Mouse (Mus musculus) hindbrain, embryonic 13.5 days (tissue): ENCODE data around the gene Slc4a11. TPM values are rescaled to one million over a fixed set of nuclear protein-coding genes. Genes with fewer than 3 reads are reported as not detected.
A peak's percentile ranks its signal among the peaks of the same experiment; 100 is the strongest.

Source experiments
- ATAC-seq: fragments of 200-750 bp; cut with Nextera tagmentation; 2 replicates; pipeline ENCODE4 v1.8.0; 2017; ENCODE audit warnings: moderate TSS enrichment; ENCODE audit not compliant: low FRiP score
- H3K27ac ChIP-seq: fragments of 300-500 bp; sonication (generic); 2 replicates; pipeline ENCODE4 v1.5.1; 2015; ENCODE audit warnings: inconsistent platforms, mild to moderate bottlenecking, moderate library complexity
- H3K27me3 ChIP-seq: fragments of 300-500 bp; sonication (generic); 2 replicates; pipeline ENCODE4 v1.6.1; 2015; ENCODE audit warnings: mild to moderate bottlenecking, inconsistent platforms
- H3K36me3 ChIP-seq: fragments of 300-500 bp; sonication (generic); 2 replicates; pipeline ENCODE4 v1.6.1; 2015; ENCODE audit warnings: mild to moderate bottlenecking, inconsistent platforms
- H3K4me1 ChIP-seq: fragments of 300-500 bp; sonication (generic); replicated peaks from 2 replicates; pipeline ENCODE4 v1.6.1; 2015; ENCODE audit warnings: inconsistent platforms
- H3K4me2 ChIP-seq: fragments of 300-500 bp; sonication (generic); 2 replicates; pipeline ENCODE4 v1.6.1; 2015; ENCODE audit warnings: inconsistent platforms, mild to moderate bottlenecking, moderate library complexity
- H3K4me3 ChIP-seq: fragments of 300-500 bp; sonication (generic); 2 replicates; pipeline ENCODE4 v1.5.1; 2015; ENCODE audit warnings: mild to moderate bottlenecking, inconsistent platforms
- H3K9ac ChIP-seq: fragments of 300-500 bp; sonication (generic); 2 replicates; pipeline ENCODE4 v1.6.1; 2015; ENCODE audit warnings: mild to moderate bottlenecking, inconsistent platforms
- H3K9me3 ChIP-seq: fragments of 300-500 bp; sonication (generic); 2 replicates; pipeline ENCODE4 v1.6.1; 2016; ENCODE audit warnings: inconsistent platforms
- WGBS: fragments of 180-500 bp; shearing (Covaris S2); methylation state at CpG from one replicate; pipeline ENCODE4 v1.1.7; 2015; 5-methylcytosine and 5-hydroxymethylcytosine counted together
- polyA plus RNA-seq: library from polyadenylated mRNA; unstranded; fragments of >200 nt; fragmentation: Nextera tagmentation; extraction: Ambion mirVana; gene quantifications from 2 replicates; pipeline ENCODE4 v1.2.1, GENCODE M21; 2015

The Slc4a11 gene
- polyA plus RNA-seq, 1 experiment from 2014 or later: 1.1 TPM

DNA sequence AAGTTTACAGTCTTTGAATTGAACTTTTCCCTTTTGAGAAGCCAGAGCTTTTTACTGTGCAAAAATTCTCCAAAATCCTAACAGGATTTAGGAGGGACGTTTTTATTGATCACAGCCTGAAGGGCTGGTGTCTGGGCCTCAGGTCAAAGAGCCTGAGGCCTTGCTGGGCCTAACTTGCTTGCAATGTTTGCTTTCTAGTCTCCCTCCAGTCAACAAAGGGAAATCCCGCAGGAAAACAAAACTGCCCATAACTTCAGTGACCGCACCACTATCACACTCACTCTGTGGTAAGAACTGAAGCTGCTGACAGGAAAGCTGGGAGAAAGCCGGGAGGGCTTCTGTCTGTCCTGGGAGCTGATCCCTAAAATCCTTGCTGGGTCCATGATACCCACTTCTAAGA, 9.3 kb upstream of the Slc4a11 start:
- H3K27ac ChIP-seq: no peak overlapping the region
- no peak overlapping the region for H3K4me2 ChIP-seq
- H3K4me1 ChIP-seq: peaks cover 2% of the 10 kb centered on the region; the same call in 1 of the 2 replicates
- peaks cover 60% of the 10 kb centered on the region for H3K36me3 ChIP-seq
- no peaks in the 10 kb centered on the region for H3K27me3 ChIP-seq
- ATAC-seq: no peak
- no peak overlapping the region for H3K4me3 ChIP-seq
- H3K9ac ChIP-seq: no peak overlapping the region
- no peaks in the 10 kb centered on the region for H3K9me3 ChIP-seq
- WGBS: 67% methylated on average over 4 of the region's 4 CpGs

DNA sequence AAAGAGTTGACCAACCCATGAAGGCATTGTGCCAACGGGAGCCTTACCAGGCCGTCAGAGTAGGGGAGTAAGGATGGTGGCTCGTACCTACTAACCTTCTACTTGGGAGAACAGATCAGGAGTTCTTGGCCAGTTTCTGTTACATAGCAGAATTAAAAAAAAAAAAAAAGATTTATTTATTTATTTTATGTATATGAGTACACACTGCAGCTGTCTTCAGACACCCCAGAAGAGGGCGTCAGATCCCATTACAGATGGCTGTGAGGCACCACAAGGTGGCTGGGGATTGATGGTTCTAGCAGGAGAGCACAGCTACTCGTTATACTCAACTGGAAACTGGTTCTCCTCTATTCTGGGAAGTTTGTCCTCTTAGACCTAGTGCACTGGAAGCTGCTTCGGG, 7.9 kb upstream of the Slc4a11 start:
- H3K4me2 ChIP-seq: no peak overlapping the region
- 68% methylated on average over 6 of the region's 6 CpGs for WGBS
- ATAC-seq: no peak
- H3K9ac ChIP-seq: no peak overlapping the region
- no peak overlapping the region for H3K4me3 ChIP-seq
- H3K36me3 ChIP-seq: peaks cover 46% of the 10 kb centered on the region
- no peaks in the 10 kb centered on the region for H3K9me3 ChIP-seq
- peaks cover 2% of the 10 kb centered on the region; the same call in 1 of the 2 replicates for H3K4me1 ChIP-seq
- 0 out of 2 replicates have a peak, but pooled peaks cover 1% of the 10 kb centered on the region for H3K27me3 ChIP-seq
- no peak overlapping the region for H3K27ac ChIP-seq

DNA sequence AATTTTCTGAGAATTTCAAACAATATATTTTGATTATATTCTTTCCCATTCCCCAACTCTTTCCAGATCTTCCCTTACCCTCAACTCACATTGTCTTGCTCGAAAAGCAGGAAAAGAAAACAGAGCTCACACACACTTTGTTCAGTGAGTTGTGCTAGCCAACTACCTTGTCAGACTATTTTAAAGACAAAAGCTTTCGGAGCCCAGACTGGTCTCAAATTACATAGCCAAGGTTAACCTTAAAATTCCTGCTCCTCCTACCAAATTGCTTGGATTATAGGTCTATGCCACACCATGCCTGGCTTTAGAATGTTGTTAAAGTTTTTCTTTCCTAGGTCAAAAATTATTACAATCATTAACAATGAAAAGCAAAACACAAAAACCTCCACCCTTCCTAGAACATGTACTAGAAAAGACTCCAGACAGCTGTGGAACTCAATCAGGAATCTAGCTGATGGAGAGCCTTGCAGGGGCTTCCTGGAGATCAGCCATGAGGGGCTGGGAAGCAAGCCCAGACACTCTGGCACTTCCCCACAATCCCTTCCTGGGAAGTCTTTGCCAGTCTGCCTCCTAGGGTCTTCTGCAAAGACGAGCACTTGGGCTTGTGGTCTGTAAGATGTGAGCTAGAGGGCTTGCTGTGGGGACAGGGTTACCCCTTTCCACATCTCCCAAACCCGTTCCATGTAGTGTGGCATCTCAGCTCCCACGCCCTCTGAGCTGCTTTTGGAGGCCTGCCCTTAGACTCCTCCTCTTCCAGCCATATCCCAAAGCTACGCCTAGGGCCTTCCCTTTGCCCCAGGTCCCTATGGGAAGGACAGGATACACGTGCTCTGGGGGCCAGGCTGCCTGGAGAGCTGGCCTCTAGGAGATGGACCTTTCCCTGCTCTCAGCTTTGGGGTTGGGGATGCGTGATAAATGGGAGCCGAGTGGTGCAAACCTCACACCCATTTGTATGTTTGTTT, 7.0 kb upstream of the Slc4a11 start:
- no peak overlapping the region for H3K4me2 ChIP-seq
- H3K9me3 ChIP-seq: no peaks in the 10 kb centered on the region
- H3K9ac ChIP-seq: no peak overlapping the region
- H3K4me3 ChIP-seq: no peak overlapping the region
- WGBS: 70% methylated on average over 9 of the region's 9 CpGs
- no peak for ATAC-seq
- H3K27me3 ChIP-seq: peaks cover 7% of the 10 kb centered on the region
- peaks cover 2% of the 10 kb centered on the region; the same call in 1 of the 2 replicates for H3K4me1 ChIP-seq
- no peak overlapping the region for H3K27ac ChIP-seq
- peaks cover 37% of the 10 kb centered on the region for H3K36me3 ChIP-seq

DNA sequence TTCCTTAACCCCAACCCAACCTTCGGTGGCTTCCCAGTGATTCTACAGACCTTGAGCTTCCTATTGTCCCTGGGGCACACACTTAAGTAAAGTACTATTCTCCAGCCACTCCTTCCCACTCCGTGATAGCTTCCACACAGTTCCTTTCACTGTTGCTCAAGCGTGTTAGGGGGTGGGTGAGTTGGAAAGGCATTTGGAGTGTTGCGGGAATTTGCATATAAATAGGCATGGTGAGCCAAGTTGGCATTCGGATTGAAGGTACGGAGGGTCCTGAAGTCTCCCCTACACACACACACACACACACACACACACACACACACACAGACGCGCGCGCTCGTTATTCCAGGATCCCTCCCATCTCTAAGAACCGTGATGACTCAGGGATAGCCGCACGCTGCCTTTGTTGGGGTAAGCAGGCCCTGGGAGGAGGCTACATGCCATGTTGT, 525 bp upstream of the Slc4a11 start:
- peak; percentile 24; the same call in 1 of the 2 replicates for ATAC-seq
- H3K27ac ChIP-seq: no peak overlapping the region
- 1% methylated on average over 14 of the region's 14 CpGs for WGBS
- H3K9ac ChIP-seq: peak overlapping the region; percentile 70
- H3K27me3 ChIP-seq: peaks cover 61% of the 10 kb centered on the region
- H3K4me3 ChIP-seq: peak overlapping the region; percentile 52
- H3K9me3 ChIP-seq: no peaks in the 10 kb centered on the region
- H3K4me1 ChIP-seq: peaks cover 21% of the 10 kb centered on the region
- H3K4me2 ChIP-seq: peak overlapping the region; percentile 98
- H3K36me3 ChIP-seq: no peaks in the 10 kb centered on the region

DNA sequence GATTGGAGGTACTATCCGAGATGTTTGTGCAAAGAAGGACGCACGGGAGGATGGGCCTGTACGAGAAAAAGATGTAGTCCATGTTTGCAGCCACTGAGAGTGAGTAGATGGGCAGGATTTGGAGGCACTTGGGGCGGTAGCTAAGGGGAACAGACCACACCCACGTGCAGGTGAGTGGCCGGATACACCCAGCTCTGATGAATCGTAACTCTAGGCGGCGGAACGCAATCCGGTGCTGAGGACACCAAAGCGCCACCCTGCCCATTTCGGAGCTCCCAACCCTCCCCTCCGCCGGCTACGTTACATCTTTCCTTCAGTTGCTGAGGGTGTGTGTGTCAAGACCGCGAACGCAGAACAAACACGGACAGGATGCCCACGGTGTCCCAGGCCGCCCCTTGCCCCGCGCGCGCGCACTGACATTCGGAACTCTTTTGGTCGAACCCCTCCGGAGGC, 593 bp downstream of the Slc4a11 start:
- Histone ChIP-seq H3K27ac (no peak overlapping the region), H3K4me2 (peak overlapping the region; percentile 98), H3K4me3 (peak overlapping the region; percentile 52), H3K9ac (peak overlapping the region; percentile 70), H3K27me3 (peaks cover 61% of the 10 kb centered on the region), H3K9me3 (no peaks in the 10 kb centered on the region), H3K4me1 (peaks cover 21% of the 10 kb centered on the region), H3K36me3 (no peaks in the 10 kb centered on the region)
- peak; percentile 16; the same call in 1 of the 2 replicates for ATAC-seq
- WGBS: 2% methylated on average over 31 of the region's 31 CpGs

DNA sequence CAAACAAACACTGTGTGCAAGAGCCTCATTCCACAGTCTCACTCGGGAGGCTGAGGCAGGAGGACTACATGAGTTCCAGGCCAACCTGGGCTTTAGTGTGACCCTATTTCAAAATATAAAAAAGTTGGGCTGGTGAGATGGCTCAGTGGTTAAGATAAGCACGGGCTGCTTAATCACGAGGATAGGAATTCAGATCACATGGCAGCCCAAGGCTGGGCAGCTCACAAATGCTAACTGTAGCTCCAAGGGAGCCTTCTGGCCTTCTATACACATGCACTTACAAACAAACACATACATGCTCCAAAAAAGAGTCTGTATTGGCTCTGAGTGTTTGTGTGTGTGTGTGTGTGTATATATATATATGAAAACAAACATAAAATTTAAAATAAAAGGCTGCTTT, 3.8 kb downstream of the Slc4a11 start:
- Histone ChIP-seq H3K27me3 (peaks cover 48% of the 10 kb centered on the region), H3K36me3 (no peaks in the 10 kb centered on the region), H3K9me3 (no peaks in the 10 kb centered on the region), H3K9ac (no peak overlapping the region), H3K4me1 (peaks cover 21% of the 10 kb centered on the region), H3K27ac (no peak overlapping the region), H3K4me2 (no peak overlapping the region), H3K4me3 (no peak overlapping the region)
- 49% methylated on average over 3 of the region's 3 CpGs for WGBS
- ATAC-seq: no peak

DNA sequence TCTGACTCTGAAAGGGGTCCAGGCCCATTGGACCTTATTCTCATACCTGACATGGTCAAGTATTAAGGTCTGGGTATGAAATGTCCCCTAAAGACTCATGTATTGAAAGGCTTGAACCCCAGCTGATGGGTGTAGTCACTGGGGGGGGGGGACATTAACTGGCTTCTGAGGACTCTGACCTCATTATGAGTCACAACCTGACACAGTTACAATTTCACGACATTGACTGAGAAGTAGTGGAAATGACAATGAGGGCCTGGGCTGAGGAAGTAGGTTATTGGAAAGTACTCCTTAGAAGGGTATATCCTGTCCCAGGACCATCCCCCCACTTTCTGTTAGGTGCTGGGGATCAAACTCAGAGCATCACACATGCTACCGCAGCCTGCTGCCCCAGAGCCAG, 8.3 kb downstream of the Slc4a11 start:
- 89% methylated on average over 2 of the region's 2 CpGs for WGBS
- peaks cover 39% of the 10 kb centered on the region for H3K36me3 ChIP-seq
- no peak overlapping the region for H3K9ac ChIP-seq

DNA sequence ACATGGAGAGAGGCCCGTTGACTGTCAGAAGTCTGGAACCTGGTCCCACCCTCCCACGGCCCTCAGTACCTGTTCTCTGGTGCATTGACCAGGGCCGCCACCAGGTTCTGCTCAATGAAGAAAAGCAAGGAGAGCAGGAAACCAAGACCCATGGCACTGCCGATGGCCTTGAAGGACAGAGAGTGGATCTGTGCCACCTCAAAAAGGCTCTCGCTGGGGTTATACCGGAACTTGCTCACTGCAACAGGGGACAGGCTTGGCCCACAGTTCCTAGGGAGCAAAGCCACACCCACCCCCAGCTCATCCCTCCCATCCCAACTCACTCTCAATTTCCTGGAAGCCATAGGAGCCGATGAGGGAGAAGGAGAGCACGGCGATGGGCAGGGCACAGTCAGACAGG, 11.9 kb downstream of the Slc4a11 start:
- no peaks in the 10 kb centered on the region for H3K9me3 ChIP-seq
- no peak for ATAC-seq
- H3K27ac ChIP-seq: no peak overlapping the region
- H3K9ac ChIP-seq: no peak overlapping the region
- no peak overlapping the region for H3K4me2 ChIP-seq
- no peak overlapping the region for H3K4me3 ChIP-seq
- WGBS: 94% methylated on average over 9 of the region's 9 CpGs
- no peaks in the 10 kb centered on the region for H3K4me1 ChIP-seq
- no peaks in the 10 kb centered on the region for H3K27me3 ChIP-seq
- H3K36me3 ChIP-seq: peaks cover 75% of the 10 kb centered on the region

More for the DNA sequence above, 8.3 kb downstream of the Slc4a11 start:
- H3K27ac ChIP-seq: no peak overlapping the region
- H3K4me2 ChIP-seq: no peak overlapping the region
- H3K27me3 ChIP-seq: peaks cover 3% of the 10 kb centered on the region; the same call in 1 of the 2 replicates
- no peak overlapping the region for H3K4me3 ChIP-seq
- H3K4me1 ChIP-seq: no peaks in the 10 kb centered on the region
- ATAC-seq: no peak
- no peaks in the 10 kb centered on the region for H3K9me3 ChIP-seq

DNA sequence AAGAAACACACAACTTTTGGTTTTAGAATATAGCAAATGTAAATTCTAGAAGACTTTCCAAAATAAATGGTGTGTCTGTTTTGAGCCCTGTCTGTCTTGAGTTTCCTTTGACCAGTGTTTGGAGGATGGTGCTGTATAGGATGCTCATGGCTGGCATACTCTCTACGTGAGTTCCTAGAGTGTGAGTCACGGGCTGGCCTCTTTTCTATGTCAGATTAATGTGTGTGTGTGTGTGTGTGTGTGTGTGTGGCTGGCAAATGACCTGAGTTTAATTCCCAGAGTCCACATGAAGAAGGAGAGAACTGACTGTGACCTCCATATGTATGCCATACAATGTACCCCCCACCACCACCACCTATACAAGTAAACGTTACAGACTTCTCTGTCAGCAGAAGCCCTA, 15.8 kb downstream of the Slc4a11 start:
- no peaks in the 10 kb centered on the region for H3K9me3 ChIP-seq
- H3K4me1 ChIP-seq: no peaks in the 10 kb centered on the region
- ATAC-seq: no peak
- H3K36me3 ChIP-seq: peaks cover 100% of the 10 kb centered on the region
- no peak overlapping the region for H3K27ac ChIP-seq
- H3K9ac ChIP-seq: no peak overlapping the region
- H3K4me3 ChIP-seq: no peak overlapping the region
- WGBS: 82% methylated on average over 3 of the region's 3 CpGs
- H3K4me2 ChIP-seq: no peak overlapping the region
- no peaks in the 10 kb centered on the region for H3K27me3 ChIP-seq

DNA sequence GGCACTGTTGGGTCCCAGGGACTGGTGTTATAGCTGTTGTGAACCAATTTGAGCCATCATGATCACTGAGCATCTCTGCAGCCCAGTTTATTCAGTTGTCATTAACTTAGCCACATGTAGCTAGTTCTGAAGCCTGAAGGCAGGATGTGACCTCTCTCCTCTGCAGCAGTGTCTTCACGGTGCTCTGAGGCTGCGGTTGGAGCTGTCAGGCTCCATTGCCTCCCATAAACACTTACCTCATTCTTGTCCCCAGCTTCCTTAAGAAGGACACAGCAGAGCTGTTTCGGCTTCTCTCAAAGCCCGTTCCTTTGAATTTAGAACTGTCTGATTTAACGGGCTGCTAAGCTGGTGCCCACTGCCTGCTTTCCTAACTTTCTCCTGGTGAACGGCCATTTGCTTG, 17.4 kb downstream of the Slc4a11 start:
- Histone ChIP-seq H3K27me3 (no peaks in the 10 kb centered on the region), H3K4me3 (no peak overlapping the region), H3K27ac (no peak overlapping the region), H3K4me2 (no peak overlapping the region), H3K4me1 (no peaks in the 10 kb centered on the region), H3K9ac (no peak overlapping the region), H3K36me3 (peaks cover 100% of the 10 kb centered on the region), H3K9me3 (no peaks in the 10 kb centered on the region)
- 93% methylated on average over 6 of the region's 6 CpGs for WGBS
- ATAC-seq: no peak

DNA sequence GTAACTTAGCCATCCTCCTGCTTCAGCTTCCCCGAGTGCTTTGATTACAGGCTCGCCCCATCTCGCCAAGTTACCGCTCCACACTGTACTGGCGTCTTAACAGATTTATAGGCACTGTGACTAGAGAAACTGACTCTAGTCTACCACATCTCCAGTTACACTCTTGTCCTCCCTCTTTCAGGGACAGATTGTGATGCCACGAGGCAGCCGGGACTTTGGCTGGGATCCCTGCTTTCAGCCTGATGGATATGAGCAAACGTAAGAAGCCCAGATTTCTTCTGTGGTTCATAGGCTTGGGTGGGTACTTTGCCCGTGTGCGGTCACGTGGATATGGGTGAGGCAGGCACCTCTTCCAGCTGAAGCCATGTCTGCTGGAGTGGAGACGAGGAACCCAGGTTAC, 18.2 kb downstream of the Slc4a11 start:
- 96% methylated on average over 12 of the region's 12 CpGs for WGBS
- ATAC-seq: no peak
- H3K27me3 ChIP-seq: no peaks in the 10 kb centered on the region
- no peaks in the 10 kb centered on the region for H3K4me1 ChIP-seq
- H3K36me3 ChIP-seq: peaks cover 100% of the 10 kb centered on the region
- no peaks in the 10 kb centered on the region for H3K9me3 ChIP-seq
- H3K27ac ChIP-seq: no peak overlapping the region
- no peak overlapping the region for H3K9ac ChIP-seq
- H3K4me2 ChIP-seq: no peak overlapping the region
- no peak overlapping the region for H3K4me3 ChIP-seq

DNA sequence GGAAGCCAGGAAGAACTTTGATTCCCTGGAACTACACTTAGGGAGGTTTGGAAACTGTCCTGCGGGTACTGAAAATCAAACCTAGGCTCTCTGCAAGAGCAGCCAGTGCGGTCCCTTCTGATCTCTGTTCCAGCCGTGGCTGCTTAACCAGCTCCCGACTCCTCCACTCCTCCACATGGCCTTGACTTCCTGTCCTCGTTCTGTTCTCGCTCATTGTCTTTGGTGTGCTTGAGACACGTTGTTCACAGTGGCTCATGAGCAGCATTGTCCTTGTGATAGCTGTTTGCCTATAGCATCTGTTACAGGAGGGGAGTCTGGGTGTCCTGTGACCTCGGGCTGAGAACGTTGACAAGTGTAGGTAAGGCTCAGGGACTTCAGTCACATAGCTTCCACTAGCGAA, 20.1 kb downstream of the Slc4a11 start:
- no peak for ATAC-seq

More for the DNA sequence above, 20.1 kb downstream of the Slc4a11 start:
- no peaks in the 10 kb centered on the region for H3K27me3 ChIP-seq
- no peak overlapping the region for H3K4me2 ChIP-seq
- 95% methylated on average over 10 of the region's 10 CpGs for WGBS
- no peak overlapping the region for H3K9ac ChIP-seq
- no peak overlapping the region for H3K4me3 ChIP-seq
- no peak overlapping the region for H3K27ac ChIP-seq
- H3K36me3 ChIP-seq: peaks cover 98% of the 10 kb centered on the region
- no peaks in the 10 kb centered on the region for H3K9me3 ChIP-seq
- H3K4me1 ChIP-seq: no peaks in the 10 kb centered on the region
